Mouse (Mus musculus): Measurements from ENCODE around the gene Olfr313. TPM values are rescaled to one million over a fixed set of nuclear protein-coding genes. Genes with fewer than 3 reads are reported as not detected.
A peak's percentile ranks its signal among the peaks of the same experiment; 100 is the strongest.

Olfr313 gene
- total RNA-seq, 2 experiments from 2014 or later, result not detected

- intact Hi-C loops (cut with DNase I), result no loop called here
- DNase-seq, result no peak
Observed at GRCm38 (mm10) chr11:58847636-58848035, 32.8 kb downstream of the Olfr313 start.

- DNase-seq, result no peak
- intact Hi-C loops (cut with DNase I), result no loop called here
Observed at GRCm38 (mm10) chr11:58849731-58850130, 34.9 kb downstream of the Olfr313 start.

- intact Hi-C loops (cut with DNase I), result no loop called here
- no peak for DNase-seq
Observed at GRCm38 (mm10) chr11:58860744-58861143, 45.9 kb downstream of the Olfr313 start.

GRCm38 (mm10) chr11:58867039-58867953, 52.5 kb downstream of the Olfr313 start, which contains the start of gene 2810021J22Rik:
TSS of gene 2810021J22Rik (plus strand) at chr11:58867216.
- intact Hi-C loops (cut with DNase I), result no loop called here
- peak; percentile 83 to 87 for DNase-seq

- no peak for DNase-seq
- intact Hi-C loops (cut with DNase I), result no loop called here
Observed at GRCm38 (mm10) chr11:58867954-58868330, 53.1 kb downstream of the Olfr313 start.

Other genes starting within 250 kb of the Olfr313 start
- not detected for gene Olfr224, start 244.4 kb upstream of the Olfr313 start, total RNA-seq (2021)
- gene Olfr325, start 237.3 kb upstream of the Olfr313 start, total RNA-seq (2021), result not detected
- not detected for gene Olfr324, start 219.9 kb upstream of the Olfr313 start, total RNA-seq (2021)
- under 1 TPM; 0.52 to 0.79 TPM for gene 2210407C18Rik, start 198.9 kb upstream of the Olfr313 start, total RNA-seq (2021)
- gene Olfr323, start 184.5 kb upstream of the Olfr313 start, total RNA-seq (2021), result not detected
- gene Trim58, start 174.5 kb upstream of the Olfr313 start, total RNA-seq (2021), result under 1 TPM in 1 of 2 experiments, not detected in 1; 0.12 TPM
- gene Olfr322, start 156.2 kb upstream of the Olfr313 start, total RNA-seq (2021), result not detected
- gene Olfr320, start 133.9 kb upstream of the Olfr313 start, total RNA-seq (2021), result not detected
- not detected for gene Olfr319, start 115.8 kb upstream of the Olfr313 start, total RNA-seq (2021)
- not detected for gene Olfr318, start 91.0 kb upstream of the Olfr313 start, total RNA-seq (2021)
- gene Olfr317, start 75.8 kb upstream of the Olfr313 start, total RNA-seq (2021), result not detected
- not detected for gene Olfr316, start 62.3 kb upstream of the Olfr313 start, total RNA-seq (2021)
- gene Olfr315, start 41.8 kb upstream of the Olfr313 start, total RNA-seq (2021), result not detected
- gene Olfr314, start 32.0 kb upstream of the Olfr313 start, total RNA-seq (2021), result not detected
- under 1 TPM in 1 of 2 experiments, not detected in 1; 0.67 TPM for gene Fam183b, start 13.0 kb upstream of the Olfr313 start, total RNA-seq (2021)
- gene Olfr312, start 14.2 kb downstream of the Olfr313 start, total RNA-seq (2021), result not detected
- not detected for gene Olfr311, start 24.3 kb downstream of the Olfr313 start, total RNA-seq (2021)
- 1 to 10 TPM; 2.3 to 3.5 TPM for gene Gm12258, start 32.2 kb downstream of the Olfr313 start, total RNA-seq (2021)
- gene 2810021J22Rik, start 52.2 kb downstream of the Olfr313 start, total RNA-seq (2021), result 1 to 10 TPM; 3.5 to 3.9 TPM
- 1 to 10 TPM; 5.2 to 6.1 TPM for gene Zfp39, start 89.2 kb downstream of the Olfr313 start, total RNA-seq (2021)
- gene Btnl10, start 102.9 kb downstream of the Olfr313 start, total RNA-seq (2021), result under 1 TPM in 1 of 2 experiments, not detected in 1; 0.12 TPM
- 100 to 1,000 TPM; 162 to 173 TPM for gene Rnf187, start 123.9 kb downstream of the Olfr313 start, total RNA-seq (2021)
- 10 to 100 TPM; 11.0 to 13.0 TPM for gene Hist3h2ba, start 133.9 kb downstream of the Olfr313 start, total RNA-seq (2021)
- 10 to 100 TPM; 33.2 to 36.7 TPM for gene Hist3h2a, start 139.7 kb downstream of the Olfr313 start, total RNA-seq (2021)
- gene Trim17, start 139.7 kb downstream of the Olfr313 start, total RNA-seq (2021), result under 1 TPM; 0.12 to 0.22 TPM
- 10 to 100 TPM; 19.9 to 20.8 TPM for gene Trim11, start 163.1 kb downstream of the Olfr313 start, total RNA-seq (2021)